Mouse (Mus musculus) E14TG2a.4 (cell line): ENCODE data around the gene Idnk.

Source experiments
- H3K27me3 ChIP-seq: 2 replicates; pipeline ENCODE4 v1.6.1; 2014; ENCODE audit warnings: low read length, control low read depth; ENCODE audit not compliant: insufficient read depth
- H3K36me3 ChIP-seq: 2 replicates; pipeline ENCODE4 v1.6.1; 2014; ENCODE audit warnings: low read length, control low read depth; ENCODE audit not compliant: insufficient read depth
- H3K4me1 ChIP-seq: replicated peaks from 2 replicates; pipeline ENCODE4 v1.6.1; 2014; ENCODE audit warnings: low read depth, low read length, control low read depth
- H3K4me3 ChIP-seq: replicated peaks from 2 replicates; pipeline ENCODE4 v1.5.1; 2014; ENCODE audit warnings: mild to moderate bottlenecking, low read length
- H3K9me3 ChIP-seq: 2 replicates; pipeline ENCODE4 v1.6.1; 2014; ENCODE audit warnings: low read length, control low read depth
- CTCF ChIP-seq: conservative IDR thresholded peaks from 2 replicates; pipeline ENCODE4 v1.5.1; 2014; ENCODE audit warnings: low read length
- NANOG ChIP-seq: IDR thresholded peaks from 2 replicates; pipeline ENCODE4 v1.6.1; 2014; ENCODE audit warnings: borderline replicate concordance, low read length, mixed read lengths
- POU5F1 ChIP-seq: IDR thresholded peaks from 2 replicates; pipeline ENCODE4 v1.6.1; 2014; ENCODE audit warnings: low read length, borderline replicate concordance

Gene Idnk

GRCm38 (mm10) chr13:58206084-58206483, 48.6 kb downstream of the Idnk start:
- TF ChIP-seq NANOG (no peak), CTCF (no peak), POU5F1 (no peak)
- Histone ChIP-seq H3K4me1 (peaks cover 29% of the 10 kb centered on the region), H3K27me3 (no peaks in the 10 kb centered on the region), H3K9me3 (no peaks in the 10 kb centered on the region), H3K4me3 (no peak overlapping the region), H3K36me3 (peaks cover 18% of the 10 kb centered on the region)

- Histone ChIP-seq H3K4me3 (no peak overlapping the region), H3K9me3 (no peaks in the 10 kb centered on the region), H3K4me1 (peaks cover 52% of the 10 kb centered on the region), H3K27me3 (no peaks in the 10 kb centered on the region), H3K36me3 (peaks cover 35% of the 10 kb centered on the region)
- TF ChIP-seq CTCF = no peak
Measured at GRCm38 (mm10) chr13:58210441-58210840, 53.0 kb downstream of the Idnk start.

- no peaks in the 10 kb centered on the region for H3K9me3 ChIP-seq
- H3K27me3 ChIP-seq = peaks cover 8% of the 10 kb centered on the region; the same call in 1 of the 2 replicates
- H3K4me1 ChIP-seq = peaks cover 62% of the 10 kb centered on the region
- H3K36me3 ChIP-seq = peaks cover 25% of the 10 kb centered on the region; the same call in 1 of the 2 replicates
- no peak overlapping the region for H3K4me3 ChIP-seq
- no peak for TF ChIP-seq POU5F1
- TF ChIP-seq NANOG = no peak
- TF ChIP-seq CTCF = no peak
Measured at GRCm38 (mm10) chr13:58212530-58212929, 55.1 kb downstream of the Idnk start.

GRCm38 (mm10) chr13:58213801-58214200, 56.4 kb downstream of the Idnk start:
- Histone ChIP-seq H3K9me3 (no peaks in the 10 kb centered on the region), H3K4me3 (peak overlapping the region; percentile 91), H3K27me3 (peaks cover 8% of the 10 kb centered on the region; the same call in 1 of the 2 replicates), H3K4me1 (peaks cover 59% of the 10 kb centered on the region), H3K36me3 (peaks cover 25% of the 10 kb centered on the region; the same call in 1 of the 2 replicates)
- TF ChIP-seq CTCF (no peak), NANOG (no peak), POU5F1 (no peak)
